Mouse (Mus musculus): ENCODE measurements around the gene Coro2b.

Gene Coro2b

DNA sequence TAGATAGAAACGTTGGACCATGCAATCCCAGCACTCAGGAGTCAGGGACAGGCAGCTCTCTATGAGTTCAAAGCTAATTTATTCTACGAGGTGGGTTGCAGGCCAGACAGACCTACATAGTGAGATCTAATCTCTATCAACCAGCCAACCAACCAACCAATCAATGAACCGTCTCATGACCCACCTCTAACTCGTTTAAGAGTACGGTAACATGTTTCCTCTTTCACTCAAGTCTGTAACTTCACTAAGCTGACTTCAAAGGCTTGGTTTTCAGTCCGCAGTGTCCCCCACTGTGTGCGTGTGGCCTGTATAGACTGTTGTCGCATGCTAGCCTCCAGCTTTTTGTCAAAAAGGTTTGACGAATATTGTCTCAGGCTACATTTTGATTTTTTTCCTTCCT, 147.1 kb downstream of the Coro2b start:
- DNase-seq (ENCODE audit: low spot score in 2 of 2): no peak

DNA sequence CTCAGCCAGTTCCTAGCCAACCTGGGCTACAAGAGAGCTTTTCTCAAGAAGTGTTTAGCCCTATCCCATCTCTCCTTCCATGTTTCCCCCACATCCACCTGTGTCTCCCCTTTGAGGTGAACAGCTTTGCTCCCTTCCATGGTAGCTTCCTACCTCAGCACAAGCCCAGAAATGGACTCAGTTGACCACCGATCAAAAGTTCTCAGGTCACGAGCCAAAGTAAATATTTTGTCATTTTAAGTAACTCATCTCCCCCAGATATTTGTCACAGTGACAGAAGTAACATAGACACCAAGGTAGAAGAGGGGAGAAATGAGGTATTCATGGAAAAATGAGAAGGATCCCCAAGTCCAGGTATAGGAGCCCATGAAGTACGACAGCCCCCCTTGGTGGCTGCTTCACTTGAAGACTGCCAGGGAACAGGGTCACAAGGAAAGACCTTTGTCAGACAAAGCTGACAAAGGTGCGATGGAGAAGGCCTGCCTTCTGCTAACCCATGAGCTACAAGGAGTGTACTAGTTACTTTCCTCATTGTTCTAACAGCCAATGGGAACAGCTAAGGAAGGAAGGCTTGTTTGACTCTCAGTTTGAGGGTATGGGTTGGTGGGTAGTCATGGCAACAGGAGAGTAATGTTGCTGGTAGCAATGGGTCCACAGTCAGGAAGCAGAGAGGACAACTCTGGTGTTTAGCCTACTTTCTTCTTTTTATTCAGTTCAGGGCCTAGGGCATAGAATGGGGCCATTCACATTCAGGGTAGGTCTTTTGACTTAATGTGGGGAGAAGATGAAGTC, 150.9 kb downstream of the Coro2b start:
- DNase-seq (ENCODE audit: low spot score in 2 of 2): no peak

DNA sequence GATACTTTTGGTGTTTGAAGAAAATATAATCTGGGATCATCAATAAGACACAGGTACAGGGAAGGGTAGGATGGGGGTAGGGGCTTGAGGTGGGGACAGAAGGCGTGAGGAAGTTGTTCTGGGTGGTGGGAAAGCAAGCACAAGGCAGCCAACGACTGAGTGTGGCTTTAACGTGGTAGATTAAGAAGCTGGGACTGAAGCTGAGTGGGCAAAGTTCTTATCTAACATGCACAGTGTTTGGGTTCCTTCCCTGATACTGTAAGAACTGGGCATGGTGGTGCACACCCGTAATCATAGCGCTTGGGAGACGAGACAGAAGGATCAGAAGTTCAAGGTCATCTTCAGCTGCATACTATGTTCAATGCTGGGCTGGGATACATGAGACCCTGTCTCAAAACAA, 151.8 kb downstream of the Coro2b start:
- DNase-seq (ENCODE audit: low spot score in 2 of 2): no peak

DNA sequence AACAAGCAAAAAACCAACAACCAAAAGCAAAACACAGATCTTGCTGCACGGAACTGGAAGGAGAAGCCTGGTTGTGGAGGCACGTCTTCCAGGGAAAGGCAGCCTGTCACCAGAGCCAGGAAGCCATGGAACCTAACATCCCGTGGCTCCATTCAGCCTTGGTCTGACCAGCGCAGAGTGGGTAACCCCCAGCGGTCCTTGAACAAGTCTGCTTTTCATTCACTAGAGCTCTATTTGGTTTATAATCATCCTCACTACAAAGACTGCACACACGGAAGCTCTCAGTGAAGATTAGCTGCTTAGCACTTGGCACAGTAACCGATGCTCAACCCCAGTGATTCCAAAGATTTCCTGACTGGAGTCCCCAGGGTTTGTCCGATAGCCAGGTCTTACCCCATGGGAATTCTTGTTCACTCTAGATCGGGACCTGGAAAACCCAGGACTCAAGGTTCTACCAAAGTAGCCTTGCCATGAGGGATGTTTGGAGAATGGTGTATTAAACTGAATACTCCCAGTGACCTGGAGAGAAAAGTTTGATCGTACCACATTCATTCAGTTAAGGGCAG, 154.2 kb downstream of the Coro2b start:
- DNase-seq (ENCODE audit: low spot score in 2 of 2): no peak

DNA sequence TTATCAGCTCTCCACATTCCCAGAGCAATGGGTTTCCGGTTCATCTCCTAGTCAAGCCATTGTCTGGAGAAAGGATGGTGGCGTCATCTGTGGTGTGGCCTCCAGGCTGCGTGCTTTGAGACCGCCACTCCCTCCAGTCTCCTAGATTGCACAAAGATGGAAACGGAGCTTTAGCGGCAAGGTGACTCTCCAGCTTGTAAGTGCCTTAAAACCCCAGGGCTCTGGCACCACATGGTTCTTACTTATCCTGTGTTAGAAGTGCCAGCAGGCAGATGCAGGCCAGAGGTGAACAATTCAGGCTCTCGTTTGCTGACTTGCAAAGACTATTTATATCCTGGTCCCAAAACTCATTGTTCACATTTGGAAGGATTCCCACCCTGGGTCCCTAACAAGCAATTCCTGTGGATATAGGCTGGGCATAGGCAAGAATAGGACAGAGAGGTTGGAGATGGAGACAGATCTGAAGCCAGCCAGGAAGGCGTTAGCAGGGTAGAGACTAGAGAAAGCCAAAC, 155.4 kb downstream of the Coro2b start:
- DNase-seq (ENCODE audit: low spot score in 2 of 2): no peak

DNA sequence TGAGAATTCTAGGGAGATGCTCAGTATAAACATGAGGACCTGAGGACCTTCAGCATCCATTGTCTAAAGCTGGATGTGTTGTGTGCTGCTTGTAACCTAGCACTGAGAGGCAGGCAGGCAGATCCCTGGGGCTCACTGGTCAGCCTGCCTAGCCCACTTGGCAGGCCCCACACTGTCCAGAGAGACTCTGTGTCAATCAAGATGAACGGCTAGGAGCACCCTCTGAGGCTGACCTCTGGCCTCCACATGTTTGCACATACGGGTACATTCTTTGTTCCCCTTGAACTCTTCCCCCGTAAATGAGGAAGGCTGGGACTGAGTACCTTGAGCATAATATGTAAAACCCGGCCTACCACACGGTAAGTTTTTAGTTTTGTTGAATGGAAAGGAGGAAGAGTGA, 156.5 kb downstream of the Coro2b start:
- no peak for DNase-seq (ENCODE audit: low spot score in 2 of 2)

DNA sequence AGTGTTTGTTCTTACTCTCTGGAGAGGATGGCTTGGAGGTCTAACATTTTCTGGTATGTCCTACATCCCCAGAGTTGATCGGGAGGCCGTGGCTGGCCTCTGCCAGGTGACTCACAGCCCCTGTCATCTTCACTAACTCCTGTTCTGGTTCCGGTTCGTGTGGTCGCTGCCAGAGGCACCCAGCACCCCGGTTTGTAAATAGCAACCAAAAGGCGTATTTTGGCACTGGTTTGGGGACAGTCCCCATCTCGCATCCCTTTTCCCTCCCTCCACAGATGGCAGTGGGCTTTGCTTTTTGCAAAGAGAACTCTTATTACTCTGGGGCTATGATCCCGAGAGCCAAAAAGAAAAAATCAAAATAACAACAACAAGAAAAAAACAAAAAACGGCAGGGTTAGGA, 158.9 kb downstream of the Coro2b start:
- DNase-seq (ENCODE audit: low spot score in 2 of 2): no peak

DNA sequence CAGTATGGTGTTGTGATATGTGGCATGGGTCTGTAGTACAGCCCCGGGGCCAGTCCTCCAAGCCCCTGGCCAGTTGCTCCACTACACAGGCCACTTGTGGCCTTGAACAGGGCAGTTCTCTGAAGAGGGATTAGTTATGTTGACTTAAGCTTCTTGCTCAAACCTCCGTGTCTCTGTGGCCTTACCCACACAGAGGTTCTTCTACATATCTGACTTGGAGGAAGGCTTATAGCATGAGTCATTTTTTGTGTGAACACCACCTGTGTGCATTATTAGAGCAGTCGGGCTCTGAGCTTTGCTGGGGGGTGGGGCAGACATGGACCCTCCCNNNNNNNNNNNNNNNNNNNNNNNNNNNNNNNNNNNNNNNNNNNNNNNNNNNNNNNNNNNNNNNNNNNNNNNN, 162.6 kb downstream of the Coro2b start:
- no peak for DNase-seq (ENCODE audit: low spot score in 2 of 2)

DNA sequence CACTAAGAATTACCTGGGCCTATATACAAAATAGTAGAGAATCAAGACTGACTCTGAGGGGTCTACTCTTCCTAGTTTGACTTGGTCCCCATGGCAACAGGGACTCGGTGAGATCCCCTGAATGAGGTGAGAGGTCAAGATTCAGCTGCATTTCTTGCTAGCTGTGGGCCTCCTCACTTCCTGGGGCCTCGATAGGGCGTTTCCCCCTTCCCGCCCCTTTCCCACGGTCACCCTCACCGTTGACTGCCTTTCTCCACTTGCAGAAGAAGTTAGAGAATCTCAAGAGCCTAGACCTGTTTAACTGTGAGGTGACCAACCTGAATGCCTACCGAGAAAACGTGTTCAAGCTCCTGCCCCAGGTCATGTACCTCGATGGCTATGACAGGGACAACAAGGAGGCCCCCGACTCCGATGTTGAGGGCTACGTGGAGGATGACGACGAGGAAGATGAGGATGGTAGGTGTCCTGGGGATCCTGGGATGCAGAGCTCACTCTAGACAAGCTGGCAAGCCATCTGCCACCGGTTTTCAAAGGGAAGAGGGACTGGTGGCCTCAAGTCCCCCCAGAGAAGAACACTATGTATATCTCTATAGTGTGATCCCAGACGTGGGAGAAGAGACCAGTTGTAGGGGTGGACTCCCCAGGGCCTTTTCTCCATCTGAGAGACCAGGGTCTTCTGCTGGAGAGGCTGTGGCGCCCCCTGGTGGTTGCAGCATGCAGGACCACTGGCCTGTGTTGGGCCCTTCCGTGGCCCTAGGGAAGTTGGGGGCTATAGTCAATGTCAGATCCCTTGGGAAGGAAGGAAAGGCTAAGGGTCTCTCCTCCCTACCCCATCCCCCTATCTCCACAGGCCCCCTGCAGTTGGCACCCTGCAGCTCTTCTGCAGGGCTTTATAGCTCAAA, 163.4 kb downstream of the Coro2b start:
- peak; percentile 55 to 75 for DNase-seq (ENCODE audit: low spot score in 2 of 2)

DNA sequence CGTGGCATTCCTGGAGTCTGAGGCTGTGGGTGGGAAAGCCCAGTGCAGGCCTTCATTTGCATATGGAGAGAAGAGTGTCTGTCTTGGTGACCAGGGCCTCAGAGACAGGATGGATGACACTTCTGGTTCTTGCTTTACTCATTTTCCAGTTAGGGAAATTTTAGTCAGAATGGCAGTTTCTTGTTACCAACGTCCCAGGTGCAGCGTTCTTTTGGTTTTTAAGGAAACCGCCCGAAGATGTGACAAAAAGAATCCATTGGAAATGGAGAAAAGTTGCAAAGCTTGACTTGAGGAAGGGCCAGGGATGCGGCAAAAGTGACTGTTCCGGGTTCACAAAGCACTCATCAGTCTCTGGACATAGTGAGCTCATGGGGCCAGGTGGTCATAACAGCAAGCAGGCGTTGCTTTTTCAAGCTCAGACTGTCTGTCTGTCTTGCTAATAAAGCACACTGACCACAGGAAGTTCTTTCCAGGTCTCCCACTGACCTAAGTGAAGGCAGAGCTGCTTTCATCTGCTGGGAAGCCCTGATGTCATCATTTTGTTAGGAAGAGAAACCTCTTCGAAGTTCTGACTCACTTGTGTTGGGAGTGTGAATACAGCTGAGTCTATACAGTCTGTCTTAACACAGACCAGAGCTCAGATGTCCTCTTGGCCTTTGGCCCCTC, 164.2 kb downstream of the Coro2b start:
- DNase-seq (ENCODE audit: low spot score in 2 of 2): no peak

DNA sequence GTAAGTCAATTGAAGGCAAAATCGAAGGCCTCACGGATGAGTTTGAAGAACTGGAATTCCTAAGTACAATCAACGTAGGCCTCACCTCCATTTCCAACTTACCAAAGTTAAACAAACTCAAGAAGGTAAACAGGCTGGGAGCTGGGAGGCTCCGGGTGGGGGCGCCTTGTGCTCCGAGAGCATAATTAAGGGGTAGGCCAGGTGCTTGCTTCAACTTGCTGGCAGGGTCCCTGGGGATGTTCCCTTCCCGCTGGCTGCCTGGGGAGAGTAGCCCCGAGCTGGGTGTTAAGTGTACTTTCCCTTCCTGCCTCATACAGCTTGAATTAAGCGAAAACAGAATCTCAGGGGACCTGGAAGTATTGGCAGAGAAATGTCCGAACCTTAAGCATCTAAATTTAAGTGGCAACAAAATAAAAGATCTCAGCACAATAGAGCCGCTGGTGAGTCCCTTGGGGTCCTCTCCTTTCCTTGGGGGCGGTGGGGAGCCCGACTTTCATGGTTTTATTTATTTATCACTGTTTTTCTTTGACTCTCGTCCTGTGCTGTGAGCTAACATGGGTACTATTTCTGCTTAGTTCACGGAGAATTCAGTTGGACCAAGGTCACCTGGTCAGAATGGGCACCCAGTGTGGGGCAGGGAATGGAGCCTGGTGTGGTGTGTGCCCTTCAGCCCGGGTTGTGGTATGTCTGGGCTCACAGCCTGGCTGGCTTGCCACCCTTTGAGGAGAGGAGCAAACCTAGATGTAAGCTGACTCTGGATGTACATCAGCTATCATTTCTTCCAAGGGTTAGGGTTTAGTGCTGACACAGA, 164.9 kb downstream of the Coro2b start:
- DNase-seq (ENCODE audit: low spot score in 2 of 2): no peak

DNA sequence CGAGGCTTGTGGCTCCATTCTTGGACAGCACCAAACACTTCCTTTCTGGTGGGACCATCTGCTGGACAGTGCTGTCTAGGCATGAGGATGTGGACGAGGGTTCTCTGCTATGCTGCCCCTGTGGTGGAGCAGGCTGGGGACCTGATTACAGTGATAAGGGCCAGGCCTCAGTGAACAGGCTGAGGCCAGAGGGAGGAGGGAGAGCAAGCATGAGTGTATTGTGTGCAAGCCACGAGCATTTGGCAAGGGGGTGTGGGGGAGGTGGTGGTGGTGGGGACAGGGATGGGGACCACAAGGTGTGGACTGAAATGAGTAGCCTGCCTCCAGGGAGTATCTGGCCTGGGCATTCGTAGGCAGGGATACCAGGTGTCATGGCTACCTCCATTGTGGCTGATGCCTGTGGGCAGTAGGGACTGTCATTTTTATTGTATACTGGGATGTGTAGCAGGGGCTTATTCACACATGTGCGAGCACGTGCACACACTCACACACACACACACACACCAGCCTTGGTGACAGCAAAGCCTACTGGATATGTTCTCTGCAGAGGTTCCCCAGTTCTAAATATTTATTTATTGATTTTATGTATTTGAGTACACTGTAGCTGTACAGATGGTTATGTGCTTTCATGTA, 166.1 kb downstream of the Coro2b start:
- DNase-seq (ENCODE audit: low spot score in 2 of 2): no peak

DNA sequence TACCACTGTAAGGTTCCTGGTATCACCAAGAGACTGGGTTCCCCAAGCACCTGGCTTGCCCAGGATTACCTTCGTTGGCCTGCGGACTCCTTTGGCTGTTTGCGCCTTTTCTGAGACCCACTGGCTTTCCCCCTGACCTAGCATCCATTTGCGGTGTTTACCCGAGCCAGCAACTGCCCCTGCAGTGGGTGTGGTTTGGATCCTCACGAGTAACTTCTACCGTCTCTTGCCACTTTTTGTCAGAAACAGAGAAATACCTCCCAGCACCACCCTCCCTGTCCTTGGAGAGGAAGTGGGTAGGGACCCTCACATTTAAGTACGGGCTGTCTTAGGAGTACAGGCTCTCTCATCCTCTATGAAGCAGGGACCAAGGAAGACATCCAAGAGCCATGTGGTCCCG, 166.7 kb downstream of the Coro2b start:
- no peak for DNase-seq (ENCODE audit: low spot score in 2 of 2)
